In the genomic region with DNA sequence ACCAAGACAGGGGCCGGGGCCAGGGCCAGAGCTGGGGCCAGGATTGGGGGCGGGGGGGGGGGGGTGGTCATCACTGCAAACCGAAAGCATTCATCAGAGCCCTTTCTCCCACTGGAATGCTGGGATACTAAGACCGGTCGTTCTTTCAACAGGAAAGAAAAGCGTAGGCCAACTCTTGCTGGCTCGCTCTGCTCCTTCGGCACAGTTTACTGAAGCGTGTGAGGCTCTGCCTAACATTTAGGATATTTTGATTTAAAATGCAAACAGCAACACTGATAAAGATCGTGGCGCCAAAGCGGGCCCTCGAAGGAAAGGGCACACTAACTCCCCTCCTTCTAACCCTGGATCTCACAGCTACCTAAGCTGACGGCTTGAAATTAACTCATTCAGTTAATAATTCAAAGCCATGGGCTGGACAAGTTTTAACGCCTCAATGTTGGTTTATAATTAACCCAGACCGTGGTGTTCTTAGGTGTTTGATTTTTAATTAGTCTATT, we compare ENCODE assay signal across 9 mouse cellular contexts.
DNase-seq lines count a peak whose midpoint lies in the region; ATAC-seq and TF ChIP-seq lines count a peak whose summit lies in the region.
"Had no signal": no experiment of that assay in that cellular context is flagged by ENCODE, and none has a peak within 500 bp of the region (broad histone marks: within the 10 kb centered on the region; RNA-seq: fewer than 3 reads in every experiment).

No protein-coding gene starts in this region.

- 25% methylated on average over 16 of the region's 16 CpGs for WGBS in forebrain, embryonic 14.5 days
- WGBS in midbrain, embryonic 15.5 days = 59% methylated on average over 16 of the region's 16 CpGs

- no peak overlapping the region for H3K4me3 ChIP-seq in left cerebral cortex, adult 2 months
- no peak overlapping the region for H3K4me3 ChIP-seq in forebrain, embryonic 14.5 days (ENCODE audit: low read depth, low read length)
- H3K4me3 ChIP-seq in midbrain, embryonic 15.5 days = no peak overlapping the region

- H3K9ac ChIP-seq in forebrain, embryonic 14.5 days (ENCODE audit: low read length) = peak overlapping the region; percentile 21; the same call in 1 of the 2 replicates
- no peak overlapping the region for H3K9ac ChIP-seq in midbrain, embryonic 15.5 days
- H3K9ac ChIP-seq: lung, embryonic 14.5 days had no signal

- TF ChIP-seq CTCF in left cerebral cortex, adult 2 months (IDR thresholded peaks at IDR 0.05) = no peak

- H3K4me1 ChIP-seq in forebrain, embryonic 14.5 days (ENCODE audit: control insufficient read depth, insufficient read depth, low read length) = peaks cover 52% of the 10 kb centered on the region
- H3K4me1 ChIP-seq in midbrain, embryonic 15.5 days = peaks cover 48% of the 10 kb centered on the region

- H3K27ac ChIP-seq in left cerebral cortex, adult 2 months = peak overlapping the region; percentile 42
- H3K27ac ChIP-seq in forebrain, embryonic 14.5 days (ENCODE audit: low read depth, low read length) = peak overlapping the region; percentile 79
- peak overlapping the region; percentile 52 for H3K27ac ChIP-seq in midbrain, embryonic 15.5 days

- no peaks in the 10 kb centered on the region for H3K36me3 ChIP-seq in forebrain, embryonic 14.5 days (ENCODE audit: control insufficient read depth, insufficient read depth, low read length)
- no peaks in the 10 kb centered on the region for H3K36me3 ChIP-seq in midbrain, embryonic 15.5 days (replicated peaks)

- H3K9me3 ChIP-seq in forebrain, embryonic 14.5 days (replicated peaks; ENCODE audit: control insufficient read depth, low read length) = no peaks in the 10 kb centered on the region
- H3K9me3 ChIP-seq in midbrain, embryonic 15.5 days = no peaks in the 10 kb centered on the region

- intact Hi-C loops in left cerebral cortex, adult 2 months (cut with DNase I) = no loop called here
- intact Hi-C loops in left cerebral cortex, postnatal 36 days (cut with DNase I) = no loop called here

- H3K27me3 ChIP-seq in forebrain, embryonic 14.5 days (replicated peaks; ENCODE audit: control insufficient read depth, insufficient read depth, low read length) = no peaks in the 10 kb centered on the region
- no peaks in the 10 kb centered on the region for H3K27me3 ChIP-seq in midbrain, embryonic 15.5 days (replicated peaks)

- peak; percentile 24 for ATAC-seq in forebrain, embryonic 14.5 days
- no peak for ATAC-seq in midbrain, embryonic 15.5 days (replicated peaks)
- ATAC-seq in cerebellum, adult (ENCODE audit: insufficient number of reproducible peaks, low FRiP score, low TSS enrichment) = no peak

- DNase-seq in left cerebral cortex, adult 2 months (ENCODE audit: extremely low spot score in 1 of 2, low spot score in 2 of 2) = no peak
- no peak for DNase-seq in left cerebral cortex, postnatal 36 days (ENCODE audit: low spot score in 2 of 2)
- peak; percentile 72 for DNase-seq in forebrain, embryonic 14.5 days (ENCODE audit: low spot score)
- peak; percentile 73 to 88 for DNase-seq in kidney, adult 8-10 months
- no peak for DNase-seq in layer of hippocampus, adult 9-11 months
- DNase-seq in embryo, embryonic 10 days (ENCODE audit: low spot score) = no peak
- DNase-seq: lung, embryonic 14.5 days had no signal

- peak overlapping the region; percentile 29 for H3K4me2 ChIP-seq in forebrain, embryonic 14.5 days (ENCODE audit: low read length)
- no peak overlapping the region for H3K4me2 ChIP-seq in midbrain, embryonic 15.5 days
- H3K4me2 ChIP-seq: lung, embryonic 14.5 days had no signal

Comparison
In these comparisons a context has a peak if more than half of its experiments do, and no peak if none do; other contexts are left out.
1. DNase-seq: peak in forebrain, embryonic 14.5 days (single experiment) and kidney, adult 8-10 months (2 of 2); none in left cerebral cortex, adult 2 months (0 of 2), left cerebral cortex, postnatal 36 days (0 of 2), layer of hippocampus, adult 9-11 months (single experiment) and embryo, embryonic 10 days (single experiment).
2. Peak in every context shown above with its lines, with median percentiles within 50 percentile points of each other: H3K27ac ChIP-seq.